Mouse (Mus musculus) MEL (cell line): Measurements from ENCODE around the gene Mst1.

ENCODE experiments used
- CTCF ChIP-seq, 3 experiments: IDR thresholded peaks in 2 of 3; conservative IDR thresholded peaks in 1 of 3; 2 replicates each; pipeline ENCODE4 v1.5.1; 2011 to 2012; ENCODE audit warnings: low read length in 3 of 3, low read depth in 2 of 3, mild to moderate bottlenecking in 2 of 3, improper control_type of control experiment in 1 of 3, inconsistent platforms in 1 of 3, mixed read lengths in 1 of 3, moderate library complexity in 1 of 3; ENCODE audit not compliant: control insufficient read depth in 1 of 3, insufficient read depth in 1 of 3, poor library complexity in 1 of 3, severe bottlenecking in 1 of 3
- EP300 ChIP-seq, 2 experiments: IDR thresholded peaks; 2 replicates each; pipeline ENCODE4 v1.6.1; 2011; ENCODE audit warnings: improper control_type of control experiment in 2 of 2, low read length in 2 of 2, low read depth in 1 of 2, mild to moderate bottlenecking in 1 of 2
- NRF1 ChIP-seq: IDR thresholded peaks from 2 replicates; pipeline ENCODE4 v1.6.1; 2014; ENCODE audit warnings: low read depth, mild to moderate bottlenecking, inconsistent platforms, low read length, improper control_type of control experiment, moderate library complexity; ENCODE audit not compliant: poor library complexity, insufficient read depth, severe bottlenecking
- RAD21 ChIP-seq: IDR thresholded peaks from 2 replicates; pipeline ENCODE4 v1.6.1; 2011; ENCODE audit warnings: mild to moderate bottlenecking, low read depth, low read length, improper control_type of control experiment
- UBTF ChIP-seq: IDR thresholded peaks from 2 replicates; pipeline ENCODE4 v1.6.1; 2012; ENCODE audit warnings: low read depth, mild to moderate bottlenecking, inconsistent platforms, low read length, improper control_type of control experiment, moderate library complexity, borderline replicate concordance; ENCODE audit not compliant: insufficient read depth
- ZKSCAN1 ChIP-seq: IDR thresholded peaks from 2 replicates; pipeline ENCODE4 v1.6.1; 2012; ENCODE audit warnings: low read depth, mild to moderate bottlenecking, inconsistent platforms, low read length, improper control_type of control experiment, moderate library complexity

DNA sequence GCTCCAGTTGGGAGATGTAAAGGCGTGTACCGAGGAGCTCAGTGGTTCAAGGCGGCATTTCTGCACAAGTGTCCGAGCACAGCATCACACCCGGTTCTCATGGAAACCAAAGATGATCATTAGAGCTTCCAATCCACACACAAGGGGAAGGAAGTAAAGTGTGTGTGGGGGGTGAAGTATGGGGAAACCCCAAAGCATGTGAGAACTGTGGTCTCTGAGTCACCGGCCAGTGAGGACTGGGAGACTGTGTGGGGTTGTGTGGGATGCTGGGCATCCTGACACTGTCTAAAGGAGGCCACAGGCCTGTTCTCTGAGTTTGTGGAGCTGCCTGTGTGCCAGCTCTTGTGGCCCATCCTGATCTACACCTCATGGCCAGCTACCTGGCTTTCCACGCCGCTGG is 40.4 kb downstream of the Mst1 start:
- TF ChIP-seq NRF1, result no peak
- TF ChIP-seq UBTF, result no peak
- TF ChIP-seq ZKSCAN1, result no peak
- no peak for TF ChIP-seq CTCF (IDR thresholded peaks at IDR 0.05 in 2 of 3, conservative IDR thresholded peaks at IDR 0.05 in 1 of 3; ENCODE audit: control insufficient read depth in 1 of 3, insufficient read depth in 1 of 3, low read depth in 2 of 3, low read length in 3 of 3, poor library complexity in 1 of 3, severe bottlenecking in 1 of 3)
- TF ChIP-seq EP300 (IDR thresholded peaks at IDR 0.05; ENCODE audit: low read depth in 1 of 2, low read length in 2 of 2), result peak in 1 of 2 experiments; percentile 20; a peak in 1 of 4 replicates
- TF ChIP-seq RAD21, result no peak
